Mouse (Mus musculus): Measurements from ENCODE around the gene Casq1.

- TF ChIP-seq POLR2A (IDR thresholded peaks at IDR 0.05; ENCODE audit: insufficient read length, low read depth), result no peak
- TF ChIP-seq TCF12 (IDR thresholded peaks at IDR 0.05; ENCODE audit: insufficient read depth, poor library complexity, severe bottlenecking), result no peak
- TF ChIP-seq USF1 (IDR thresholded peaks at IDR 0.05; ENCODE audit: low read depth), result no peak
- TF ChIP-seq POLR2AphosphoS2 (IDR thresholded peaks at IDR 0.05; ENCODE audit: insufficient read length, low read depth), result no peak
These were observed 51.8 kb downstream of the Casq1 start for GRCm38 (mm10) chr1:172167911-172168310.
